Mouse (Mus musculus) CD4-positive, CD25-positive, alpha-beta regulatory T cell, adult 2 months (primary cell): ENCODE results near the gene Vmn2r39.
"Not testable (repeated sequence)": the region's sequence is repeated elsewhere in the genome, so short reads cannot be mapped to it uniquely, and the experiment has no call there.

ENCODE experiments used
- DNase-seq: peaks from one replicate; pipeline ENCODE4 v3.0.0-alpha.2; 2012; ENCODE audit warnings: low read depth, low spot score

Vmn2r39 gene

DNA sequence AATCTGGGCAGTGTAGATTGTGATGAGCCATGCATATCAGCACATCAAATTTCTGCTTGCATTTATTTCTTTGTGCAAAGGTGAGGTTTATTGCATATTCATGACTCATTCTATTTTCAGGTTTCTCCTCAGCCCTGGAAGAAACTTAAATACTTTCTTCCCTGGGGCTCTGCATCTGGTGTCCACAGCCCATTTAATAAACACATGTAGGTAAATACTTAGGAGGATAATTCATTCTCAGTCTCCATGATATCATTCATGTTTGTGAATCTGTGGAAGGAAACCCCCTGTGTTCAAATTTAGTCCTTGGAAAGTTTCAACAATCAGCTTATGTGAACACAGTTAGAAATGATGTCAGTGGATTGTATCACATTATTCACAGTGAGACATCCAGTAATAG is at the start of gene Vmn2r39:
TSS of gene Vmn2r39 (minus strand) at position 101 of the 400 bp plus-strand sequence.
- DNase-seq = not testable (repeated sequence)

DNA sequence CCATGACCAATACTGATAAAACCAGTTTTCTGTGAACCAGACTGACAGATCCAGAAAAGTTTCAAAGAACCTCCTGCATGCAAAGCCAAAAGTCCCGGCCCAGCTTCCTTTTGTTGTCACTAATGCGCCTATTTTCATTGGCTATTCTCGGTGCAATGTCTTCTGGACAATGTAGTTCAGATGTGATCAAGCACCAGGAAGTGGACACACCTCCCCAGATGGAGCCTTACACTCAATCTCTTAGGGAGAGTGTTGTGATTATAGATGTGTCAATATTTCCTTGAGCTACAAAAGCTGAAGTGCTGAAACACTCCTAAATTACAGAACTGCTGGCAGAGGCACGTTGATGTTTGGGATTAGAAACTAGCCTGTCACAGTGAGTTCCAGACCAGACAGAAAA is 34.8 kb upstream of the Vmn2r39 start:
- DNase-seq = not testable (repeated sequence)
